Mouse (Mus musculus) limb, embryonic 12.5 days (tissue): ENCODE measurements around the gene Nek9. TPM values are rescaled to one million over a fixed set of nuclear protein-coding genes. Genes with fewer than 3 reads are reported as not detected.

Source experiments
- ATAC-seq: fragments of 200-750 bp; cut with Nextera tagmentation; 2 replicates; pipeline ENCODE4 v1.8.0; 2017; ENCODE audit warnings: low read depth, moderate TSS enrichment; ENCODE audit not compliant: insufficient number of reproducible peaks, insufficient read depth, low FRiP score, low TSS enrichment
- H3K27ac ChIP-seq: fragments of 300-500 bp; sonication (generic); 2 replicates; pipeline ENCODE4 v1.5.1; 2016; ENCODE audit warnings: mild to moderate bottlenecking, moderate library complexity
- H3K27me3 ChIP-seq: fragments of 300-500 bp; sonication (generic); 2 replicates; pipeline ENCODE4 v1.6.1; 2016; ENCODE audit warnings: mild to moderate bottlenecking, moderate library complexity
- H3K36me3 ChIP-seq: fragments of 300-500 bp; sonication (generic); 2 replicates; pipeline ENCODE4 v1.6.1; 2016; ENCODE audit warnings: mild to moderate bottlenecking, moderate library complexity
- H3K4me1 ChIP-seq: fragments of 300-500 bp; sonication (generic); replicated peaks from 2 replicates; pipeline ENCODE4 v1.6.1; 2016
- H3K4me2 ChIP-seq: fragments of 300-500 bp; sonication (generic); 2 replicates; pipeline ENCODE4 v1.6.1; 2016; ENCODE audit warnings: mild to moderate bottlenecking, moderate library complexity
- H3K4me3 ChIP-seq: fragments of 300-500 bp; sonication (generic); replicated peaks from 2 replicates; pipeline ENCODE4 v1.5.1; 2016; ENCODE audit warnings: mild to moderate bottlenecking
- H3K9ac ChIP-seq: fragments of 300-500 bp; sonication (generic); replicated peaks from 2 replicates; pipeline ENCODE4 v1.6.1; 2016; ENCODE audit warnings: mild to moderate bottlenecking, moderate library complexity
- H3K9me3 ChIP-seq: fragments of 300-500 bp; sonication (generic); 2 replicates; pipeline ENCODE4 v1.6.1; 2016; ENCODE audit warnings: mild to moderate bottlenecking, moderate library complexity
- WGBS: fragments of 180-500 bp; shearing (Covaris S2); methylation state at CpG from one replicate; pipeline ENCODE4 v1.1.7; 2016; 5-methylcytosine and 5-hydroxymethylcytosine counted together
- polyA plus RNA-seq: library from polyadenylated mRNA; unstranded; fragments of >200 nt; fragmentation: Nextera tagmentation; extraction: Ambion mirVana; gene quantifications from 2 replicates; pipeline ENCODE4 v1.2.1, GENCODE M21; 2016

Nek9 gene
- 31.1 and 39.1 TPM in 2 replicates for polyA plus RNA-seq

- Histone ChIP-seq H3K9me3 (no peaks in the 10 kb centered on the region), H3K4me2 (peak within 1 kb of the TSS; percentile 61), H3K4me1 (peaks cover 20% of the 10 kb centered on the region), H3K27me3 (no peaks in the 10 kb centered on the region), H3K36me3 (peaks cover 42% of the 10 kb centered on the region), H3K27ac (peak within 1 kb of the TSS; percentile 94), H3K9ac (peak within 1 kb of the TSS; percentile 96), H3K4me3 (peak within 1 kb of the TSS; percentile 95)
- peak; percentile 72 for ATAC-seq
- under 1% methylated on average over 36 of the region's 36 CpGs for WGBS
These were observed at the start of gene Nek9 for GRCm38 (mm10) chr12:85339243-85339729. Nek9 (minus strand) TSS chr12:85339362.

DNA sequence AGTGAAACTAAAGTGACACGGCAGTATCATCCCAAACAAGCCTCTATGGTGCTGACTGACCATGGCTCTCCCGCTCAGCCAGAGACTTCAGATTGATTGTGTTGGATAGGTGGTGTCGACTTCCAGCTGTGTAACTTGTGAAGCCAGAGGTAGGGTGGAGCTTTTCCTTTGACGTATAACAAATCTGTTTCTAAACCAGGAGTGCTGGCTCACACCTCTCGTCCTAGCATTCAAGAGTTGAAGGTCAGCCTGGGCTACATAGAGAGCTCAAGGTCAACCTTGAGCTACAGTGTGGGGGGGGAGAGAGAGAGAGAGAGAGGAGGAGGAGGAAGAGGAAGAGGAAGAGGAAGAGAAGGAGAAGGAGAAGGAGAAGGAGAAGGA lies 46.8 kb upstream of the Nek9 start:
- no peaks in the 10 kb centered on the region for H3K27me3 ChIP-seq
- no peak for ATAC-seq
- no peaks in the 10 kb centered on the region for H3K36me3 ChIP-seq
- H3K4me2 ChIP-seq = no peak overlapping the region
- no peaks in the 10 kb centered on the region for H3K9me3 ChIP-seq
- H3K4me1 ChIP-seq = no peaks in the 10 kb centered on the region
- H3K9ac ChIP-seq = no peak overlapping the region
- no peak overlapping the region for H3K4me3 ChIP-seq
- no peak overlapping the region for H3K27ac ChIP-seq
- WGBS = 42% methylated on average over 5 of the region's 5 CpGs

- Histone ChIP-seq H3K4me3 (no peak overlapping the region), H3K36me3 (no peaks in the 10 kb centered on the region), H3K27ac (no peak overlapping the region), H3K27me3 (no peaks in the 10 kb centered on the region), H3K9me3 (no peaks in the 10 kb centered on the region), H3K4me1 (no peaks in the 10 kb centered on the region), H3K4me2 (no peak overlapping the region), H3K9ac (no peak overlapping the region)
- no peak for ATAC-seq
- 80% methylated on average over 10 of the region's 10 CpGs for WGBS
These were observed 46.3 kb upstream of the Nek9 start for GRCm38 (mm10) chr12:85385329-85385994.

DNA sequence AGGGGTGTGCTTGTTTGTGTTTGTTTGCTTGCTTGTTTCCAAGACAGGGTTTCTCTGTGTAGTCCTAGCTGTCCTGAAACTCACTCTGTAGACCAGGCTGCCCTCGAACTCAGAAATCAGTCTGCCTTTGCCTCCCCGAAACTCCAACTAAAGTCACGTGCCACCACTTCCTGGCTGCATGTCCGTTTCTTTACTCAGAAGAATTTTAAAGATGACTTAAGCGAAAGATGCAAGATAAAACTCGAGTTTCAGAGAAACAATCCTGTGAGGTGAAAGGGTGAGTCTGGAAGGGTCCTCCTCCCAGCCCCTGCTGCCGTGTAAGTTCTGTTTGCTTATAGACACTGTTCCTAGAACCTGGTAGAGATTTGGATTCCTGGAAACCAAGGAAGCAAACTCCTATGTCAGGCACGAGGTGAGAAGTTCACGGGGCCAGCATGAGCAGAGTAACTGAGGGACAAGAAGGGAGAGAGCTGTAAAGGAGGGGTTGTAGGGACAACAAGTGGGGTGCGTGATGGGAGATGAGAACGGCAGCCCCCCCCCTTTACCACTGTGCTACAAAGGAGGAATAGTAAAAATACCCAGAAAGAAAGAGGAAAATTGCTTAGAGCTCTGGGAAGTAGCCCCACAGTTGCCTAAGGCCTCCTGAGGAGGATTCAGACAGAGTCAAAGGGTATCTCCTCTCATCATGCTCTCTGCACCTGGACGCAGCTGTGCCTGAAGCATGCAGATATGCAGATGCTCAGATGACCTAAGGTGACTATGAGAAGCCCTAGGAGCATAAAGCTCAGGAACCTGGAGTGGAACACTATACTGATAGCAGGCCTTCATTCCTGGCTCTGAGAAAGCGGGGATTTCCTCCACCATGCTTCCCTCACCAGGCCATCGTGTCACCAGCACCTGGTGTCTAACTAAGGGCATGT lies 43.9 kb upstream of the Nek9 start:
- Histone ChIP-seq H3K4me2 (no peak overlapping the region), H3K9me3 (no peaks in the 10 kb centered on the region), H3K4me1 (no peaks in the 10 kb centered on the region), H3K36me3 (no peaks in the 10 kb centered on the region), H3K4me3 (no peak overlapping the region), H3K27ac (no peak overlapping the region), H3K9ac (no peak overlapping the region), H3K27me3 (no peaks in the 10 kb centered on the region)
- ATAC-seq = no peak
- WGBS = 80% methylated on average over 14 of the region's 14 CpGs

GRCm38 (mm10) chr12:85381570-85381969 lies 42.4 kb upstream of the Nek9 start:
- no peak overlapping the region for H3K4me2 ChIP-seq
- no peaks in the 10 kb centered on the region for H3K27me3 ChIP-seq
- H3K27ac ChIP-seq = no peak overlapping the region
- H3K4me3 ChIP-seq = no peak overlapping the region
- H3K4me1 ChIP-seq = no peaks in the 10 kb centered on the region
- no peaks in the 10 kb centered on the region for H3K9me3 ChIP-seq
- H3K36me3 ChIP-seq = no peaks in the 10 kb centered on the region
- 91% methylated on average over 6 of the region's 6 CpGs for WGBS
- H3K9ac ChIP-seq = no peak overlapping the region
- ATAC-seq = no peak

- no peak for ATAC-seq
- Histone ChIP-seq H3K4me3 (no peak overlapping the region), H3K36me3 (no peaks in the 10 kb centered on the region), H3K9me3 (no peaks in the 10 kb centered on the region), H3K4me1 (no peaks in the 10 kb centered on the region), H3K4me2 (no peak overlapping the region), H3K9ac (no peak overlapping the region), H3K27me3 (no peaks in the 10 kb centered on the region), H3K27ac (no peak overlapping the region)
- 75% methylated on average over 7 of the region's 7 CpGs for WGBS
These were observed 41.8 kb upstream of the Nek9 start for GRCm38 (mm10) chr12:85380942-85381341.

DNA sequence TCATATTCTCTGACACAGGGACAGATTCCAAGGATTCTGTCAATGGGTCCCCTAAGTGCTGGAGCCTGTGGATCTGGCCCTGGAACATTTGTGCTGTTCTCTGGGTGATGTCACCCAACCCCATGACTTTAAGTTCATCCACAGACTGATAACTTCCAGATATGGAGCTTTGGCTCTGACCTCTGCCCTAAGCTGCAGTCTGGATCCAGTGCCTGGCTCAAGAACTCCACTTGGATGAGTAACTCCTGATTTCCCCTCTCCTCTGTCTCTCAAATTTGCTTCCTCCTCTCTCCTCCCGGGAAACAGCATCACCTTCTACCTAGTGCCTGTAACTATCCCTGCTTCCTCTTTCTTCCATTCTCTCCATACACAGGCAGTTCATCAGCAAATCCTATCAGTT lies 41.1 kb upstream of the Nek9 start:
- no peak overlapping the region for H3K4me3 ChIP-seq
- no peaks in the 10 kb centered on the region for H3K27me3 ChIP-seq
- H3K9ac ChIP-seq = no peak overlapping the region
- no peak overlapping the region for H3K4me2 ChIP-seq
- WGBS = 79% methylated on average over 1 of the region's 1 CpGs
- no peaks in the 10 kb centered on the region for H3K4me1 ChIP-seq
- no peak overlapping the region for H3K27ac ChIP-seq
- no peaks in the 10 kb centered on the region for H3K9me3 ChIP-seq
- no peaks in the 10 kb centered on the region for H3K36me3 ChIP-seq
- ATAC-seq = no peak

DNA sequence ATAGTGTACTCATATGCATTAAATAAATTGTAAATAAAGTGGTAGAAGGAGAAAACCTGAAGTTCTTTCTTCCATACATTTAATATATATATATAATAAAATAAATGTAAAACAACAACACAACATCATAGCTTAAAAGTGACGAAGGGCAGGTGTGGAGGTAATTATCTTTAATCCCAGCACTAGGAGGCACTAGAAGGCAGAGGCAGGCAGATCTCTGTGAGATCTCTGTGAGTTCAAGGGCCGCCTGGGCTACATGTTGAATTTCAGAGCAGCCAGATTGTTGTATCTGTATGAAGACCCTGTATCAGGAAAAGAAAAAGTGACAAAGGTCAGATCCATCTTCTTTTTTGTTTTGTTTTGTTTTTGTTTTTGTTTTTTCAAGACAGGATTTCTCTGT lies 39.1 kb upstream of the Nek9 start:
- Histone ChIP-seq H3K27ac (no peak overlapping the region), H3K27me3 (no peaks in the 10 kb centered on the region), H3K4me3 (no peak overlapping the region), H3K4me2 (no peak overlapping the region), H3K9ac (no peak overlapping the region), H3K4me1 (peaks cover 4% of the 10 kb centered on the region; the same call in 1 of the 2 replicates), H3K36me3 (no peaks in the 10 kb centered on the region), H3K9me3 (no peaks in the 10 kb centered on the region)
- 90% methylated on average over 2 of the region's 2 CpGs for WGBS
- ATAC-seq = no peak

DNA sequence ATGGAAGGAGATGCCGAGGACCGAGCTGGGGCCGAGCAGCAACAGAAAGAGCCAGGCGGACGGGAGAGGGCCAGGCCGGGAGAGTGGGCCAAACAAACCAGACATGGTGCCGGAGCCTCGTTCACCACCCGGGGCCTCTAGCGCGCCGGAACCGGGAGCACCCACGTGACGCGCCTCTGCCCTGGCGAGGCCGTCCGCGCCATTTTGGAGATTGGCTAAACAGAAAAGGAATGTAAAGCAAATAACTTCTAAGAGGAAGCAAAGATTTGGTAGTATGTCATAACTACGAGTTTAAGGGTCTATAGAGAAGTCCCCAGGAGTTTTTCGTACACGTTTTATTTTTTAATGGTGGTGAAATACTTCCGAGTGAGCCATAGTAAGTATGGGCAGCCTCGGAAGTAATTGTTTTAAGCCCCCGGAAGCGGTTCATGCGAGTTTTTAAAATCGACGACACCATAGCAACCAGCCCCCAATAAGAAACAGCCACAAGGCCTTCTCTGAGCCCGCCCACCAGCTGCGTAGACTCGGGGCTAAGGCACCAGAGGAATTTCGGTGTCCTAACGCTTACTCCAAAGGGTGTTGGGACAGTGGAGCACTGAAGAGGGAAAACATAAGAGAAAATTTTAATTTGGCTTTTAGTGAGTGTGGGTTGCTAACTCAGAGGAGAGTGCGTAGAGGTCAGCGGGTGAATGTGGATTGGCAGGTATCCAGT lies 35.6 kb upstream of the Nek9 start, which contains the start of gene Tmed10:
Tmed10 (minus strand) TSS at position 287 of the 712 bp plus-strand sequence.
- H3K4me3 ChIP-seq = peak within 1 kb of the TSS; percentile 94
- peak within 1 kb of the TSS; percentile 91 for H3K9ac ChIP-seq
- H3K9me3 ChIP-seq = no peaks in the 10 kb centered on the region
- ATAC-seq = peak; percentile 90
- H3K27me3 ChIP-seq = no peaks in the 10 kb centered on the region
- H3K4me1 ChIP-seq = peaks cover 17% of the 10 kb centered on the region
- WGBS = 1% methylated on average over 37 of the region's 37 CpGs
- no peaks in the 10 kb centered on the region for H3K36me3 ChIP-seq
- H3K27ac ChIP-seq = peak within 1 kb of the TSS; percentile 89
- H3K4me2 ChIP-seq = peak within 1 kb of the TSS; percentile 74

DNA sequence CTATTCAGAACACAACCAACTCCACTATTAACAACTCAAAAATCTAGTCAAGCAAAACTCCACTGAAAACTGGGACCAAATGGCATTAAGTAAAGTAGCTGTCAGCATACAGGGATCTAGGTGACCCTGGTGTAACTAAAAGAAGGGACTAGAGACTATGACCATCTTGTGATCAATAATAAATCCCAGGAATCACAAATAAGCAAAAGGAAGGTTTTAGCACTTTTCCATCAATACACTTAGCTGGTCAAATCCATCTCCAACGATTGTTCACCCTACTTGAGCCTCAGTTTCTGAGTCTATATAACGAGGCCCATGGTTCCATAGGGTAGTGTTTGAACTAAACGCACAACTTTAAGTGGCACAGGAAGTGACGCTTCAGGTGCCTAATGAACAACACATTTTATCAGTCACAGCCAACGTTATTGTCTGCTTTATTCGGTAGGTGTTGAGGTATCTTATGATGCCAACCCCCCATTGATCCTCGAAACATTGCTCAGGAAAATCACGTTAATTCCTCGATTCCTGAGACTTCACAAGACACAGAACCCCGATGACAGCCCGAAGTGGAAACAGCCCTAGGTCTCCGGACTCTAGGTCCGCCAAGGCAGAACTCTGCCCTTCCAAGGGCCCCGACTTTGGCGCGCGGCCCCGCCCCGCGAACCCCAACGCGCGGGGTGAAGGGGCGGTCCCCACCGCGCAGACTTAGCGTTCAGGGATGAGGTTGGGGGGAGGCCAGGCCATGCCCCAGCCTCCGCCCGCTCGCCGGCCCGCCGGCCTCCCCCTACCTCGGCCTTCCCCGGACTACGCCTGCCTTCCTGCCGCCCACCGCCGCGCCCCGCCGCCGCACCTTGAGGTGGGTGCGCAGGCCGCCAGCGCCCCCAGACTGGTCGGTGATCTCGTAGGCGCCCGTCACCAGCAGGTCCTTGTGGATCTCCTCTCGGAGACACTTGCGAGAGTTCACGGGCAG lies 34.7 kb upstream of the Nek9 start:
- Histone ChIP-seq H3K9me3 (no peaks in the 10 kb centered on the region), H3K4me1 (peaks cover 17% of the 10 kb centered on the region), H3K27me3 (no peaks in the 10 kb centered on the region), H3K4me3 (peak overlapping the region; percentile 94), H3K36me3 (no peaks in the 10 kb centered on the region), H3K4me2 (peak overlapping the region; percentile 74), H3K9ac (peak overlapping the region; percentile 91), H3K27ac (peak overlapping the region; percentile 89)
- under 1% methylated on average over 53 of the region's 53 CpGs for WGBS
- ATAC-seq = peak; percentile 68
